Mouse (Mus musculus) kidney, postnatal 25 days (tissue): Measurements from ENCODE around the gene Pdzrn4.
A peak's percentile ranks its signal among the peaks of the same experiment; 100 is the strongest.

ENCODE experiments used
- DNase-seq, 2 experiments: peaks; one replicate each; pipeline ENCODE4 v3.0.0; 2021; ENCODE audit warnings: mixed read lengths in 2 of 2

The Pdzrn4 gene

DNA sequence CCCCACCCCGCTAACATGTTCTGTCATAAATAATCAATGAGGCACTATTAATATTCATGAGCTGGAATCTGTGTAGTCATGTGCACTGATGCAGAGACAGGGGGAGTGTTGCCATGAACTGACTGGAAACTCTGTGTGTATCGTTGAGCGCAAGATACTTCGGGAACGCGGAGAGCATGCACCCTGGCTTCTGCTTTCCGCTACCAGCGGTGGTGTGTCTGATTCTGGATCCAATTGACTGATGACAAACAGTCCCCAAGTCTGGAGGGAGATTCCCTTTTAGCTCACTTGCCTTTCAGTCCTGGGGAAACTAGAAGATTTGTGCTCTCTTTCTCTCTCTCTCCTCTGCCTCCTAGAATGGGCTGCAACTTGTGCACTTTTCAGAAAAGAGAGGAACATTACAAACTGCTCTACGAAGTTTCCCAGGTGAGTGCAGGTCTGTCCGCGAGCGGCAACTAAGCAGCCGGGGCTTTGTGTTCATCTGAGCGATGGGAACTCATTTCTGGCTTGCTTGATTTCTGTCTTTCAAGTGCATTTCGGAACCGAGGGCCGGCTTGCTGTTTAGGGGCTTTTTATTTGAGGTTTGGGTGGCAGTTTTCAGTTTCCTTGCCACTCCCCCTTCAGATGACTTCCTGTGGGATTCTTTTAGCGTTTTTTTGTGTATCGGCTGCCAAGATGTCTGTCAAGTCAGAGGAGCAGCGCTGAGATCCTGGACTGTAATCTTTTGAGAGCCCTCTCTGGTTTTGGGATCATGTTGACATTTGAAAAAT, 200.5 kb downstream of the Pdzrn4 start:
- DNase-seq, result no peak

DNA sequence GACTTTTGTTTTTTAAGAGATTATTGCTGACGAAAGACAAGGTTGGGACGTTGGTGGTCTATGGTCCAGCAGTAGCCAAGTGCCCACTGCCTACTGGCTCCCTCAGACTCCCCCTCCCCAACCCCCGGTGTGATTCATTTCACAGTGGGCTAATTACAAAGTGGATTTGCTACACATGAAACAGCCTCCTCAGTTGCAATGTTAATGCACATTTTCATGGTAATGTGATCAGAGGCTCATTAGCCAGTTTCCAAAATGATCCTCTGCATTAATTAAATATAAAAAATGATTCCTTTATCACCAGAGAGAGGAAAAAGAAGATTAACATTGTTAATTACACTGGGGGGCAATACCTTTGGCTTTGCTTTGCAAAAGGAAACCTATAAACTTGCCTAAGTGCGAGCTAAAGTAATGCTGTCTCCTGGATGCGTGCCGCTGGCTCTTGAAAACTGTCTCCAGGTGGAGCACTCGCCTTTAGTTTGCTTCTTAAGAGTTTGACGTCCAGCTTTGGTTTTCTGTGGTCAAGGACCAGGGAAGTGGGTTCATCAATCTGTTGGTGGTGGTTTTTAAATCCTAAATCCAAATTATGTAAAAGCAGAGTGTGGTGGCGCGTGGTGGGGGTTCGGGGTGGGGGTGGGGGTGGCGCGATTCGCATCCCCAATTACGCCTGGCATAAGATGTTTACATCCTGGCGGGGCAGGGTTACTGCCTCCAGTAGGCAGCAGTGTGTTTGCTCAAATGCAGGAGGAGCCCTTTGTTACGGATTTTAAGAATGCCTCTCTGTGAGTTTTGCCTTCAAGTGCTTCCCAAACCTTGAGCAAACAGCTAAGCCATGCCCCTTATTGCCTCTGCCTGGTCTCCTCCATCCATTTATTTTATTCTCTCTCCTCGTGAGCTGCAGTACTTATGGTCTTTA, 202.0 kb downstream of the Pdzrn4 start:
- peak in 1 of 2 experiments; percentile 27 for DNase-seq

DNA sequence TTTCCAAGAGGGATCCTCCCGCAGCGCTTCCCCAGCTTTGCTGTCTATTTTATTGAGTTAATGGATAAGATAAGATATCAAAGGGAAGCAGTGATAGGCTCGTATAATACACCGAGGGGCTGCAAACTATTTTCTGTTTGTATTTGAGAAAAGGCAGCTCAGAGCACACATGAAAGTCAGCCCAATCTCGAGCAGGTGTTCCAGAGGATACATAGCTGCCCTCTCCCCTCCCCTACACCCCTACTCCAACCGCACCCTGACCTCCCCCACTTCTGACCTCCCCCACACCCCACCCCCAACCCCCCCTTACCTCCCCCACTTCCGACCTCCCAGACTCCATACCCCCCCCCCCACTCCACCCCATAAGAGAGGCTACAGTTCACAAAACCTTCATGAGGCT, 202.7 kb downstream of the Pdzrn4 start:
- no peak for DNase-seq

DNA sequence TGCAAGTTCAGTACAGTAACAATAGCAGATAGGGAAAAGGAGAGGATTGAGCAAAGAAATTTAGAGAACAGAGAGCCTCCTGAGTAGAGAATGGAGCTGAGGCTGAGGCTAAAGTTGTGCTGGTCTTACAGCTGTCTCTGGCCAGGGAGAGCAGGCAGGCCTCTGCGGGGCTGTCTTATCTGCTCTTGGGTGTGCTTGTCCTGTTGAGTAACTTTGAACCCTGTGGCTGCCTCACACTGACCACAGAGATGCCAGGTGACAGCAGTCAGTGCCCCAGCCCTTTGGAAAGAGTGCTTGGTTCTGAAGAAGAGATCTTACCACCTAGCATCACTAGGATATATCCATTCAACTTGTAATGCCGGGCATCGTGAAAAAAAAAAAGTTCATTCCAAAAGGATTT, 214.2 kb downstream of the Pdzrn4 start:
- DNase-seq, result no peak

DNA sequence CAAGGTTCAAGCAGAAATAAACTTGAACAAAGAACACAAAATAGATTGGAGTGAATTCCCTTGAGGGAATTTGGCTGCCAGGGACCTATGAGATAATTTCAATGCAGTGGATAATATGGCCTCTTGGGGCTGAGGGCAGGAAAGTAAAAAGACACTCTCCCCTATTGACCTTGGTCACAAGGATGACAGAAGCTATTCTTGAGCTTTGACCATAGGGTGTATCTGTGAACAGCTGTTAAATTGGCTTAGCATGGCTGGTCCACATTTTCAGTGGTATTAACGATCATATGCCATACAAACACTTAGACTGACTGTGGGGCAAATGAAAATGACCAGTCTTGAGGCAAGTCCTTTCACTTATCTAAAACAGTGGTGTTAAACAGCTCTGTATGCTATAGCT, 215.7 kb downstream of the Pdzrn4 start:
- no peak for DNase-seq

DNA sequence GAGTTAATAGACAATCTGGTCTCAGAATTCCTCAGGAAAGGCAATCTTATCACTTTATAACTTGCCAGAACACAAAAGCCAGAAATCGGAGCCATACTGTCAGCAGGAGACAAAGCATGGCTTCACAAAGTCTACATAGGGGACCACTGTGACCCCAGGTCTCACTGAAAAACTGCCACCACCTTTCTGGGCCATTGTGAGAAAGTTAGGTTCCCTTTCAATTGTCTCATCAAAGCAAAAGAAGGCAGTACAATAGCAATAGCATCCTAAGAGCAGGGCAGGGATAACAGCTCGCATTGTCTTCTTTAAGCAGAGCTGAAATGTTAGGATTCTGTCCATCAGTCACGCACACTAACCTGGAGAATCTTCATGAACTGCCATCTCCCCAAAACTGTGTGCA, 216.5 kb downstream of the Pdzrn4 start:
- no peak for DNase-seq

DNA sequence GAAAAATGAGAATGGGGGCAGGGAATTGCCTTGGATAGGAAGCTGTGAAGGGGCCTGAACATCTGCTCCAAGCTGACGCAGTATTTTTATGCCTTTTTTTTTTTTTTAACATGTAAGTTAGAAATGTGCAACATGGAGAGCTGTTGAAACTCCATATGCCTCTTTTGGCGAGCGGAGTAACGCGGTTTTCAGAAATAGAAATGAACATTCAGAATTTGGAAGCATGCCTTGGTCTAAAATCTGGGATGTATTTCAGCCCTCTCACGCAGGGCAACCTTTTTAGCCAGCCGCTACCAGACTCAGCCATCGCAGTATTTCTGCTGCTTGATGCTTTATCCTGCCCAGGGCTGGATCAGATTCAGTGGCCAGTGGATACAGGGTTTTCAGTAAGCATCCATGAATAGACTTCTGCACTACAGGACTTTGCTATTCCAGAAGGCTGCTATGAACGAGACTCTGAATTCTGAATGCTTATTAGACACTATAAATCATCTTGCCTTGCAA, 225.1 kb downstream of the Pdzrn4 start:
- no peak for DNase-seq

DNA sequence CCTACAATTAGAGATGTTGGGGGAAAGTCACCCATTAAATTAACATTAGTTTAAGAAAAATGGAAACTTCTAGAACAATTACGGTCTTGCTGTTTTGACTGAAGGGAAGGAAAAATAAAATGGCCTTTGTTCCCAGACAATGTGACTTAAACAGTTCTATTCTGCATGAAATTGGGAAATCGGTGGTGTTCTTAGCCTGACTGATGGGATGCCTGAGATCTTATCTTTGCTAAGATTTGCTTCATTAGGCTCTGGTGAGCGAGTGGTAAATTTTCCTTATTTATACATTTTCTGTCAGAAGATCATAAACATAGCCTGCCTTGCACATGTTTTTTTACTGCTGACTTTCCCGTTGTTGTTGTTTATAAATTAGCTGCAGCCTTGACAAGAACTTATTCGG, 225.6 kb downstream of the Pdzrn4 start:
- DNase-seq, result no peak

DNA sequence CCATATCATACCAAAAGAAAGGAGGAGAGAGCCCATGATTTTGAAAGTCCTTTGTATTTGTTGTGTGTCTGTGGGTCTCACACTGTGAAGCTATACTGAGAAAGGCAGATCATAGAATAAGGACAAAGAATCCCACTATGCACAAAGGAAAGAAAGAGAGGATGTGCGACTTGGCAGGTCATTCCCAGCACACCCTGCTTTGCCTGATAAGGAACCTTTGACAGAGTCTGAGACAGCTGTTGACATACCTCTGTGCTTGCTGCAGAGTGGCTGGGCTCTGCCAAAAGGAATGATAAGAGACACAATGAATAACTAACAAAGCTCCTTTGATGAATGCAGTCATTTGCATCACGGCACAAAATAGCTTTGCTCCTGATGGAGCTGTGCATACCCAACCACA, 232.5 kb downstream of the Pdzrn4 start:
- no peak for DNase-seq

DNA sequence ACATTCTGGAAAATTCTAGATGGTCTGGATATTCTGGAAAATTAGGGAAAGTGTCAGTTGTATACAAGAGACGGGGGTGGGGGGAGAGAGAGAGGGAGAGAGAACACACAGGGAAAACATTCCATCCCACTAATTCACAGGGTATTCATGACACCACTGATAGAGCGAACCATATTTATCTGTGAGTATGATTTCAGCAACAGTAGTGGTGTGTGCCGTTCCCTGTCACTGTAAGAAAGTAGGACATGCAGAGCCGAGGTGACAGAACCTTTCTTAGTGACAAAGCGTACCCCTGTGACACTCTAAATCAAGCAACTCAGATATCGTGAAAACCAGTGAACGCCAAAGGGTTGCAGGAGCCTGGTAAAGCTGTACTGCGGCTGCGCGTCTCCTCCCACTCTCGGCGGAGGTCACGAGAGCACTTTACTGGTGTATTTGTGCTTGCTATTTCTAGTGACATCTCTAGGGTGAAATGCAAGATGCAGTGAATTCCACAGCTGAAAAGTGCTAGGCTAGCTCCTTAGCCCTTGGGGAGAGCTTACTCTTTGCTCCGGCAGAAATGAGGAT, 237.4 kb downstream of the Pdzrn4 start:
- no peak for DNase-seq

DNA sequence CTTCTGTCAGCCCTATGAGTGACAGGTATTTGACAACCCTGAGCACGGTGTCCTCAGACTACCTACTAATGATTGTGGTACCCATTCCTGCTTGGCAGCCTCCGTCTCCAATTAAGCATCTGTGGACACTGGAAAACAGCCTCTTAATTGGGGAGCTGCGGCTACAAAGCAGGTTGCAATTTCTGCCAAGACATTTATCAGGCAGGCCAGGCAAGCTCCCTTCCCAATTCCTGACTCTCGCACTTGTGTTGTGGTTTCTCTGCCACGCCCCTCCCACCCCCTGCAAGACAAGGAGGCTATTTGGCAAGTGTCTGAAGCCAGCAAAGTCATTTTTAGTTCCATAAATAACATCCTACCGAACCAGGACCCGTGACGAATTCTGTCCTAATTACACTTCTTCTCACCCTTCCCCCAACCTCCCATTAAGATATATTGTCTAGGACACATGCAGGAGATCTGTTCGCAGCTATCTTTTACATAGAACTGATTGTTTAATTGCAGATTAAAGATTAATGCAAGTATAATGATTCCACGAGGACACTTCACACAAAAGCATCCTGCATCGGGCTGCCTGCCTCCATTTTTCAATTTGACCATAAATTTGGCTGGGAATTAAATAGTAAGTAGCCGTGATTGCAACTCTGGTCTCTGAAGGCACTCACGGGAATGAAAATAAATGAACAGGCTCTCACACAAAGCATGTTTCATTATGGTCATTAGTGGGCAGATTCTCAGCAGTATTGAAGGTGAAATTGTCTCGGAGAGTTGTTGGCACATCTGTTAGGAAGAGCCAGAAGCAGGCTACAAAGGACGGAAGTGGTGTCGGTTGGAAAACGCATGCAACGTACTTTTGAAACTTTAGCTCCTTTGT, 243.8 kb downstream of the Pdzrn4 start:
- no peak for DNase-seq

DNA sequence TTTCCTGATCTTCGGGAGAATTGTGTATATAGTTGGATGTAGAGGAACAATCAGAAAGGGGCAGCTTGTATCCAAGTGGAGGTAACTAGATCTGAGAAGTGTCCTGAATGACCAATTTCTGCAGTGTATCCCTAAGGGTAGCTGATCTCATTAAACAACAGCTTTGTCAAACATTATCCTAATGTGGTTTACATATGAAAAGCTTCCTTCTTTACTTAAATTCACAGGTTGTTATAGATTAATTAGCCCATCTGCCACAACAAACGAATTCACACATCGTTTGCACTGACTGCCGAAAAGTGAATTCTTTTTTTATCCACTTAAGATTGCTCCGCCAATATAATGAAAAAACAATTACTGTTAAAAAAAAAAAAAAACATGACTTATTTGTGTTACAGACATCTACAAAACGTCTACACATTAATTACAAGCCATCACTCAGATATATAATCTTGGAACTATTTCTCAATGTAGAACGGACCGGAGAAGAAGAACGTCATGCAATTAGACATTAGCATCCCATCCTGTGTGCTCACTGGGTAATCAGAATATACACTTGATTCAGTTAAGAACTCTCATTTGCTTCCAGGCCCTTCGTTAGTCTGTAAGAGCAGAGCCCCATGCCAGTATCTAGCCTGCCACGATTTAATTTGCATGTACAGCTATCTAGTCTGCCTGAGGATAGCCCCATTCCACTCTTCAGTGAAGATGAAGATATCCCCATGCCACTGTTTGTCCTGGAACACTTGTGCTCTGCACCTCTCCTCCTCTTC, 274.8 kb downstream of the Pdzrn4 start:
- DNase-seq, result no peak

DNA sequence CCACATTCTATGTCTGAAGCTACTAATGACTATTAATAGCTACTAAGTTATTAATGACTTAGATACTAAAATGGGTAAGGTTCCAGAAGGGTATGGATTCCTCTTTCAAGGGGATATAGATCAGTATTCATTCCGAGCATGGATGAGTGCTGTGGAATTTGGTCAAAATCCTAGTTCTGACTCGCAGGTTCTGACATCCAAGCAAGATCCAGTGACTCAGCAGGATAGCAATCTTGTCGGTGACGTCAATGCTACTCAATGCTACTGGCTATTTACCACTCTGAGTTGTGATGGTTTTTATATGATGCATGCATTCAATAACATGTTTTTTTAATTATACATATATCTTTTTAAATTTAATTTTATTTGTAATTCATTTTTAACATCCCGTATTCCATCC, 279.4 kb downstream of the Pdzrn4 start:
- no peak for DNase-seq

DNA sequence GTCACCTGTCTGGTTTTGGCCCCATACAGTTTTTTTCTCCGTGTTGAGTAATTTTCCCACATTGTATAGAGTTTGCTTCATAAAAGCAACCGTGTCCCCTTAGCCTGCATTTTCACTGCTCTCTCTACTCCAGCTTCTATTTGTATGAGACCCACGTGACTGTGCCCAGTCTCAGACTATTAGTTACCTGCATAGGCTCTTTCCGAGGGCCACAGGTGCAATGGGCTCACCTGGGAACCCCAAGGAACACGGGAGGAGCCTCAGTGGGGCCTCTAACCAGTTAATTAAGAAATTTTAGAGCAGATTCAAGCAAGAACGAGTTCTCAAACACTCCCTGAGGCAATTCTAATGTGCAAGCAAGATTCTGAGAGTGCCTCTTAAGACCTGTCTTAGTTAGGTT, 281.7 kb downstream of the Pdzrn4 start:
- DNase-seq, result no peak

DNA sequence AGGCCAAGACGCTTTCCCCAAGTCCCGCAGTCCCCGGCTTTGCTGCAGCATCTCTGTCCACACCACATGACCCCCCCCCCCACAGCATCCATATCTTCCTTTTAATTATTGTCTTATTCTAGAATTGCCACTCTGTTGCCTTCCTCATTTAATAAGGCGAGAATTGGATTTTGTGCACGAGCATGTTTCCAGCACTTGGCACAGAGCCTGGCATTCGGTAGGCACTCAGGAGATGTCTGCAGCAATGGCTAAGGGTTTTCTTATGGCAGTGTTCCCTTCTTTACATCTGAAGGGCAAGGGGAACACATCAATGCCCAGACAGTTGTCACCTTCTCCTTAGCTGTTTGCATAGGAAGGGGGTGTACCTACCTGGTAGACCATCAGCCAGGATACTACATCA, 282.9 kb downstream of the Pdzrn4 start:
- DNase-seq, result no peak

DNA sequence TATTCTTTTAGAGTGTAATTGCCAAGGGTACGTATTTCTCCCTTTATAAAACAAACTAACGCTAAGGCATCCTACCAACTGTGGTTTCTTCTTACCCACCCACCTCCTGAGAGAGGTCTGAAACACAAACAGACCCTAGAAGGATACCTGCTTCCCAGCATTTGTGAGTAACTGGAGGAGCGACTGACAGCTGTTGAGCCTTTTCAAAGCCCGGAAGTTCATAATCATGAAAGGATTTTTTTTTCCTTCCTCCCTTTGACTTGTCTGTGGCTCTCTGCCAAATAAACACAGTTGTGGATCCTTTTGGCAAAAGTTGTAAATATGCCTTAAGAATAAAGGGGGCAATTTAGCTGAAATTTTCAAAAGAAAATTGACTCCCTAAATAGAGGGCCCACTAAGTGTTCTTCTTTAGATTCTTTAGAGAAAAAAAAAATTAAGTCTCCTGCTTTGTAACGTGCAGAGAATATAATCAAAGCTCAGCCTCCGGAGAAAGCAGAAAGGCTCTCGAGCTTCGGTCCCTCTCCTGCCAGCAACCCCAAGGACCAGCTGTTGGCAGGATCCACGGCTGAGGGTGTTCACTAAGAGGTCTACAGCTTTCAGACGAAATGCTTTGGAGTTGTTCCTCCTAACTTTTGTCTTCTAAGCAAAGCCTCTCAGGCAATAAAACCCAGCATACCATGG, 299.7 kb downstream of the Pdzrn4 start:
- DNase-seq, result no peak

DNA sequence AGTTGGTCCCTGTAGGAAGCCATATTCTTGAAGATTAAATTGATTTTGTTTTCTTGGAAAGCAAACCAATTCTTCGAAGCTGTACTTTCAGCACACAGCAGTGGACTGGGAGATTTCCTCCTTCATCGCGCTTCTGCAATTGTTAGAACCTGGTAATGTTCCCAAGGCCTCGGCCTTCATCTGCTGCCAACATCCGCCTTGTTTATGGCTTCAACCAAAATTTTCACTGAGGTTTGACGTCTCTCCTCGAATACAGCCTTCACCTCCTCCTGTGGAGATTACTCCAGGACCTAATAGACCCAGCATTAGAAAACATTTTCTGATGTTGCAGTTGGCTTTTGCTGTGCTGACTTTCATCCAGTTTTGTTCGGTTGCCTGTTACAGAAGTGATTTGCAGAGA, 307.5 kb downstream of the Pdzrn4 start:
- no peak for DNase-seq

DNA sequence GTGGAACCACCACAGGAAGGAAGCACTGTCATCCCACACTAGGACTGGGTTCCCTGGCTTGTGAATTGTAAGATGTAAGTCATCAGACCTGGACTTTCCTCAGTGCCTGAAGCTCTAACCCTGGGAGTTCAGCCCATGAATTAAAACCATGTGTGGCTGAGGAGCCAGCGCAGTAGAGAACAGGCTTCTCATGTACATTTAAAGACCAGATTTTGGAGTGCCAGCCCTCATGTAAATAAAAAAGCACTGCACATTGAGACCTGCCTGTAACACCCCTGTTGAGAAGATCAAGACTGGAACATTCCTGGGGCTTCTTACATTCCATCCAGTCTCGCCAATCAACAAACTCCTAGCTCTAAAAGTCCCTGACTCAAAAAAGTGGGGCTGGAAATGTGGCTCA, 342.0 kb downstream of the Pdzrn4 start:
- DNase-seq, result no peak

DNA sequence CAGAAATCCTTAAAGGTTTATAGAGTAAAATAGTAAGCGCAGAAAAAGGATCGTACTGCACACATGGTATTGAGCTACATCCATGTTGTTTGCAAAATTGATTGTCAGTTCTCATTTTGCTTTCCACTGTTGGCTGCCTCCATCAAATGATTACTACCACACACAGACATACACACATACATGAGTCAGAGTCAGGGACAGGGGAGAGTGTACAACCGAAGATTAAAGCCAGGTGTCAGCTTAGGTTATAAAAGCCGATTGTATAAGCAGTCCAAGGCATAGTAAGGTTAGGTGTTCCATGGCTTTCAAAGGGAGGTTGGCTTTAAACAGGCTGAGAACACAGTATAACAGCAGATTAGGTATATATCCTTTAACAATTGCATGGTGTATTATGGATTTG, 343.2 kb downstream of the Pdzrn4 start:
- DNase-seq, result no peak

DNA sequence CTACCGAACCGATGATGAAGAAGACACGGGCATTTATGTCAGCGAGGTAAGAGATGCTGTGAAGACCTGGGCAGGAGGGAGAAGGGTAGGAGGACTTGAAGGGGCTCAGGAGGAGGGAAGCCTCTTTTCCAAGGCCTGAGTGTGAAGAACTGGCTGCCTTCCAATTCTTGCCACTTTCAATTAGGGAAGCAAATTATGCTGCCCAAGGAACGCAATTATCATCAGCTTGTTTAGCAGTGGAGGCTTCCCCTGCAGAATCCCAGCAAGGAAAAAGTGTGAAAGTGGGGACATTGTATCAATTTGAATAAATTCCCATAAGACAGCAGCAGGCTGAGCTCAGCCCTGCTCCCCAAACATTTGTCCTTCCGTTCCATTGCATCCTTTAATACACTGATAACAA, 346.9 kb downstream of the Pdzrn4 start:
- no peak for DNase-seq

DNA sequence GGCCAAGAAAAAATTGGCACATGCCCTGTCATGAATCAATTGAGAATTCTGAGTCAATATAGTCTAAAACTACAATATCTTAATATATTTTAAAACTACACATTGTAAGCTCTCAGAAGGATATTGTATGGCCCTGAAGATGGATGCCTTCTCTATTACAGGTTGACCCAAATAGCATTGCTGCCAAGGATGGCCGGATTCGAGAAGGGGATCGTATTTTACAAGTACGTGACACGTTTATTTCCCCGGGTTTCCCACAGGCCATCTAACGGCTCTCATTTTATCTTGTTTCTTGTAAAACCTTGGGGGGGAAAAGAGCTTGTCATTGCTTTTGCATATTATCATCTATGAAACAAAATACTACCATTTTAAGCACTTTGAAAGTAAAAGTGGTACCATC, 349.4 kb downstream of the Pdzrn4 start:
- no peak for DNase-seq
